Mouse (Mus musculus) limb, embryonic 12.5 days (tissue): Measurements from ENCODE around the gene Etl4. TPM values are rescaled to one million over a fixed set of nuclear protein-coding genes. Genes with fewer than 3 reads are reported as not detected.

Source experiments
- ATAC-seq: fragments of 200-750 bp; cut with Nextera tagmentation; 2 replicates; pipeline ENCODE4 v1.8.0; 2017; ENCODE audit warnings: low read depth, moderate TSS enrichment; ENCODE audit not compliant: insufficient number of reproducible peaks, insufficient read depth, low FRiP score, low TSS enrichment
- H3K27ac ChIP-seq: fragments of 300-500 bp; sonication (generic); 2 replicates; pipeline ENCODE4 v1.5.1; 2016; ENCODE audit warnings: mild to moderate bottlenecking, moderate library complexity
- H3K27me3 ChIP-seq: fragments of 300-500 bp; sonication (generic); 2 replicates; pipeline ENCODE4 v1.6.1; 2016; ENCODE audit warnings: mild to moderate bottlenecking, moderate library complexity
- H3K36me3 ChIP-seq: fragments of 300-500 bp; sonication (generic); 2 replicates; pipeline ENCODE4 v1.6.1; 2016; ENCODE audit warnings: mild to moderate bottlenecking, moderate library complexity
- H3K4me1 ChIP-seq: fragments of 300-500 bp; sonication (generic); replicated peaks from 2 replicates; pipeline ENCODE4 v1.6.1; 2016
- H3K4me2 ChIP-seq: fragments of 300-500 bp; sonication (generic); 2 replicates; pipeline ENCODE4 v1.6.1; 2016; ENCODE audit warnings: mild to moderate bottlenecking, moderate library complexity
- H3K4me3 ChIP-seq: fragments of 300-500 bp; sonication (generic); replicated peaks from 2 replicates; pipeline ENCODE4 v1.5.1; 2016; ENCODE audit warnings: mild to moderate bottlenecking
- H3K9ac ChIP-seq: fragments of 300-500 bp; sonication (generic); replicated peaks from 2 replicates; pipeline ENCODE4 v1.6.1; 2016; ENCODE audit warnings: mild to moderate bottlenecking, moderate library complexity
- H3K9me3 ChIP-seq: fragments of 300-500 bp; sonication (generic); 2 replicates; pipeline ENCODE4 v1.6.1; 2016; ENCODE audit warnings: mild to moderate bottlenecking, moderate library complexity
- WGBS: fragments of 180-500 bp; shearing (Covaris S2); methylation state at CpG from one replicate; pipeline ENCODE4 v1.1.7; 2016; 5-methylcytosine and 5-hydroxymethylcytosine counted together
- polyA plus RNA-seq: library from polyadenylated mRNA; unstranded; fragments of >200 nt; fragmentation: Nextera tagmentation; extraction: Ambion mirVana; gene quantifications from 2 replicates; pipeline ENCODE4 v1.2.1, GENCODE M21; 2016

Etl4 gene
- polyA plus RNA-seq, 1 experiment from 2014 or later = 15.1 TPM

DNA sequence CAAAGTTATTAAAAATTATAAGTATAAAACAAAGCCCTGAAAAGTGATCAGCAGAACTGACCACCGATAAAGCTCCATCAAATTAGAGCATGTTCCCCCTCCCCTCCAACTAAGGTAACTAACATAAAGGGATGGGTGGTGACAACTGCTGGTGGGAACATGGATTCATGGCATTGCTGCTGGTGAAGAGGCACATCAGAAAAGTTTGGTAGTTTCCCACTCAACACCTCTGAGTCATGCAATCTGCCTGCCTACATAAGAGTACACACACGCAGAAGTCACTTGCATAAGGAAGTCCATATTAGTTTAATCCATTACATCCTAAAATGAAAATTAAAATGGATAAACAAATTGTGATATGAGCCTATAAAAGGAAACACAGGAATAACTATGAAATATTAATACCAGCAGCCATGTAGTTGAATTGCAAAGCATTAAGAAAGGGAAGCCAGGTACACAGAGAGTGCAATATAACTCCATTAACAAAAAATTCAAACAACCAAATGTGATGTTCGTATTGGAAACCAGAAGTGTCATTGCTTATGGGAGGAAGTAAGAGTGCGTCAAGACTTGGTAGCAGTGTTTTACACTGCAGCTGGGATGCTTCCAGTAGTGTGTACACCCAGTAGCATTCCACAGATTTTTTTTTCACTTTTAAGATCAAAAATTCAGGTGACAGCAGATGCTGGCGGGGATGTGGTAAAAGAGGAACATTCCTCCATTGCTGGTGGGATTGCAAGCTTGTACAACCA lies 307.3 kb downstream of the Etl4 start:
- no peaks in the 10 kb centered on the region for H3K36me3 ChIP-seq
- H3K27ac ChIP-seq = no peak overlapping the region
- no peaks in the 10 kb centered on the region for H3K4me1 ChIP-seq
- H3K9ac ChIP-seq = no peak overlapping the region
- ATAC-seq = no peak
- H3K9me3 ChIP-seq = no peaks in the 10 kb centered on the region
- 88% methylated on average over 5 of the region's 5 CpGs for WGBS
- no peak overlapping the region for H3K4me2 ChIP-seq
- no peak overlapping the region for H3K4me3 ChIP-seq
- no peaks in the 10 kb centered on the region for H3K27me3 ChIP-seq

DNA sequence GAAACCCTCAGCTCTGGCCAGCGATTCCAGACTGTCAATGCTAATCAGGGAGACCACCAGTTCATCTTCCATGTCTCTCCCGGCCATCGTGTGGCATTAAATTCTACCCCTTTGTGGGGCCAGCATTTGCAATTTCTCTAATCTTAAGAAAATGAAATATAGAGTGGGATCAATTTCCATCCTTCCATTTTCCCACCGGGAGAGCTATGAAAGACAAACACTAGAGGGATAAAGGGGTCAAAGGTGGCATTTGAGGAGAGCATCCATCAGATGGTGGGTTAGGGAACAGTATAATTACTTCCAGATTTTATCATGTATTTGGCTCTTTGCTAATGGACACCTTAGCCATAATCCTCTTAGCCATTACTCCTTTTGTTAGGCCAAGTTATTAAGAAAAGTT lies 321.8 kb downstream of the Etl4 start:
- Histone ChIP-seq H3K27me3 (no peaks in the 10 kb centered on the region), H3K9ac (no peak overlapping the region), H3K36me3 (no peaks in the 10 kb centered on the region), H3K4me2 (no peak overlapping the region), H3K27ac (no peak overlapping the region), H3K4me1 (no peaks in the 10 kb centered on the region), H3K9me3 (no peaks in the 10 kb centered on the region), H3K4me3 (no peak overlapping the region)
- ATAC-seq = no peak
- 48% methylated on average over 4 of the region's 4 CpGs for WGBS

DNA sequence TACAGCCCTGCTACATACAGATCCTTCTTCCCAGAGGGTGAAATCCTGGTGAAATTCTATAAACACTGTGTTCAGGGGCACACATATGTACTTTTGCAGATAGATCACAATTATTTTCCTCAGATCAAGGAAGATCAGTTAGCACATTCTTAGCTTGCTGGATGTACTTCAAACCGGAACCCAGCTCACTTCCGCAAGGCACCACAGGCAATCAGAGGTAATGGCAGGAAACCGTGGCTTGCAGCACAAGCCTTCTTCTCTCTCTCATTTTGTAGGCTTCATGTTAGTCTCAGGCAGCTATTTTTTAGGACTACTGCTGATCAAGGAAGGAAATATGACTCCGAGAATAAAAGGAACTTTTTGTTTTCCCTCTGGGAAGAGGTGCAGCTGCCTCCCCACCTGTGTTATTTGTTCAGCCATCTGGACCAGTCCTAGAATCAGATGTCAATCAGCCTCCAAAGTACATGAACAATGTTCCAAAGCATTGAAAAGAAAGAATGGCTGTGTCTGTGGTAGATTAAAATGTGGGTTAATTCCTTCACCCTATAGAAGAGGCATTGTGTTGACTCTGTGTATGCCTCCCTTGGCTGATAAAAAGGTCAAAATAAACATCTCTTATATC lies 338.6 kb downstream of the Etl4 start:
- Histone ChIP-seq H3K4me1 (peaks cover 14% of the 10 kb centered on the region; the same call in 1 of the 2 replicates), H3K9ac (no peak overlapping the region), H3K4me3 (no peak overlapping the region), H3K9me3 (no peaks in the 10 kb centered on the region), H3K27ac (no peak overlapping the region), H3K36me3 (no peaks in the 10 kb centered on the region), H3K27me3 (no peaks in the 10 kb centered on the region), H3K4me2 (no peak overlapping the region)
- peak; percentile 52; the same call in 1 of the 2 replicates for ATAC-seq
- WGBS = 49% methylated on average over 4 of the region's 4 CpGs

DNA sequence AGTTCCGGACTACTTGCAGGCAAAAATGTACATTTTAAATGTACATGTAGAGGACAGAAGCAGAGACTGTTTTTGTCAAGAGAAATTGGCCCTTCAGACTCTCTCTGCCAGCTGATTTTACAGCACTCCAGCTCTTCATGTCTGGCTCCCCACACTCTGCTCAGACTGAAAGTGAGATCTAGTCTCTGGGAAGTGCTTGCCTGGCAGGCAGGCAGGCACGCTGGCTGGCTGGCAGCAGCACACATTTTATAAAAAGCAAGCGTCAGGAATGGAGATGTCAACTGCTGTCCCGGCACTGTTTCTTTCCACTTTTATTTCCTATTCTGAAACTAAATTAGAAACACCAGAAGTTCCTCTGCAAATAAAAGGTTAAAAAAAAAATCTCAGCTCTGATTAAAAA lies 339.8 kb downstream of the Etl4 start:
- Histone ChIP-seq H3K36me3 (no peaks in the 10 kb centered on the region), H3K4me1 (peaks cover 14% of the 10 kb centered on the region; the same call in 1 of the 2 replicates), H3K27ac (peak overlapping the region; percentile 17; the same call in 1 of the 2 replicates), H3K9ac (no peak overlapping the region), H3K4me2 (no peak overlapping the region), H3K27me3 (no peaks in the 10 kb centered on the region), H3K4me3 (no peak overlapping the region), H3K9me3 (0 out of 2 replicates have a peak, but pooled peaks cover 3% of the 10 kb centered on the region)
- ATAC-seq = no peak
- WGBS = 55% methylated on average over 4 of the region's 4 CpGs

DNA sequence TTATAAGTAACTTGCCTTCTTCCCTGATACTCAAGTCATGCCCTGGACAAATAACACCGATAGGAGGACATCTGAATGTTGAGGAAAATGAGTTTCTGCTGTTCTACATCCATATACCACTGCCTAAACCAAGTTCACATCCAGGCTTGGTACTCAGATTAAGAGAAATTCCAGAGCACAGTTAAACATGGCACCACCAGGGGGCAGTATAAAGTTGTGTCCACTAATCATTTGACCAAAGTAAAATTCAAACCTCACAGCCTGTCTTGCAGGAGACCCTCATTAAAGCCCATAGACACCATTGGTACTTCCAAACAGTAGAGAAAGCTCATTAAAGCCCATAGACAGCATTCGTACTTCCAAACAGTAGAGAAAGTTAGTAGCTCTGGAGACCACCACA lies 366.5 kb downstream of the Etl4 start:
- Histone ChIP-seq H3K4me2 (no peak overlapping the region), H3K27ac (no peak overlapping the region), H3K36me3 (no peaks in the 10 kb centered on the region), H3K27me3 (no peaks in the 10 kb centered on the region), H3K9ac (no peak overlapping the region), H3K4me1 (no peaks in the 10 kb centered on the region), H3K4me3 (no peak overlapping the region), H3K9me3 (no peaks in the 10 kb centered on the region)
- no peak for ATAC-seq
- WGBS = 41% methylated on average over 2 of the region's 2 CpGs

DNA sequence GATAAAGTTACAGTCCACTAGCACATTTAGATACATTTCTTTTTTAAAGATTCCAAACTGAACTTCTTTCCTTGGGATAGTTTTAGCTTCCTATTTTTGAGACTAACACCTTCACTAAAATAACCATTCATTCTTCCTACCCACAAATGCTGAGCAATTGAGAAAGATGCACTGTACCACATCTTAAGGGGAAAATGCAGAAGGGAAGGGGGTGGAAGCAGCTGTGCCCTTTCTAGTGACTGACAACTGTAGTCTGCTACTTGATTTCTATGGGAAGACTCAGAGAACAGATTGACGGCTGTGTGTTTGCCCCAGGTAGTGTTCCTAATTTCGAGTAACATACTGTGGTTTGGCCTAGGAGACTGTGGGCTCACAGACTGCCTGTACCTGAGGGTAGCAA lies 372.3 kb downstream of the Etl4 start:
- H3K36me3 ChIP-seq = no peaks in the 10 kb centered on the region
- no peak overlapping the region for H3K9ac ChIP-seq
- no peak overlapping the region for H3K27ac ChIP-seq
- no peak overlapping the region for H3K4me2 ChIP-seq
- no peaks in the 10 kb centered on the region for H3K4me1 ChIP-seq
- no peak overlapping the region for H3K4me3 ChIP-seq
- H3K27me3 ChIP-seq = no peaks in the 10 kb centered on the region
- H3K9me3 ChIP-seq = no peaks in the 10 kb centered on the region
- WGBS = 72% methylated on average over 2 of the region's 2 CpGs
- ATAC-seq = no peak

DNA sequence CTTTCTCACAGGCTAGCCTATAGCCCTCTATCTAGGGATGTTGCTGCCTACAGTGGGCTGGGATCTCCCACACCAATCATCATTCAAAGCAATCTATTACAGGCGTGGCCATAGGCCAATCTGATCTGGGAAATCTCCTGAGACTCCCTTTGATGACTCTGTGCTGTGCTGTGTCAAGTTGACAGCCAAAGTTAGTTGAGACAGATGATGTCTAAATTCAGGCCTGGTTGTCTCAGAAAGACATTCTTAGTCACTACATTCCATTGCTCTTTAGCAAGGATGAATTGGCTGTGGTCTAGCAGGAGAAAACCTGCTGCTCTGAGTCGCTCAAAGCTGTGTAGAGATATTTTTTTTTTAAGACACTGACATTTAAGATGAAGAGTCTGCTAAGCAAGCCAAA lies 374.8 kb downstream of the Etl4 start:
- no peak overlapping the region for H3K4me3 ChIP-seq
- 46% methylated on average over 2 of the region's 2 CpGs for whole genome bisulfite sequencing
- H3K4me2 ChIP-seq = no peak overlapping the region
- no peak overlapping the region for H3K27ac ChIP-seq
- no peaks in the 10 kb centered on the region for H3K36me3 ChIP-seq
- no peaks in the 10 kb centered on the region for H3K27me3 ChIP-seq
- no peaks in the 10 kb centered on the region for H3K9me3 ChIP-seq
- H3K4me1 ChIP-seq = no peaks in the 10 kb centered on the region
- H3K9ac ChIP-seq = no peak overlapping the region
- ATAC-seq = no peak

DNA sequence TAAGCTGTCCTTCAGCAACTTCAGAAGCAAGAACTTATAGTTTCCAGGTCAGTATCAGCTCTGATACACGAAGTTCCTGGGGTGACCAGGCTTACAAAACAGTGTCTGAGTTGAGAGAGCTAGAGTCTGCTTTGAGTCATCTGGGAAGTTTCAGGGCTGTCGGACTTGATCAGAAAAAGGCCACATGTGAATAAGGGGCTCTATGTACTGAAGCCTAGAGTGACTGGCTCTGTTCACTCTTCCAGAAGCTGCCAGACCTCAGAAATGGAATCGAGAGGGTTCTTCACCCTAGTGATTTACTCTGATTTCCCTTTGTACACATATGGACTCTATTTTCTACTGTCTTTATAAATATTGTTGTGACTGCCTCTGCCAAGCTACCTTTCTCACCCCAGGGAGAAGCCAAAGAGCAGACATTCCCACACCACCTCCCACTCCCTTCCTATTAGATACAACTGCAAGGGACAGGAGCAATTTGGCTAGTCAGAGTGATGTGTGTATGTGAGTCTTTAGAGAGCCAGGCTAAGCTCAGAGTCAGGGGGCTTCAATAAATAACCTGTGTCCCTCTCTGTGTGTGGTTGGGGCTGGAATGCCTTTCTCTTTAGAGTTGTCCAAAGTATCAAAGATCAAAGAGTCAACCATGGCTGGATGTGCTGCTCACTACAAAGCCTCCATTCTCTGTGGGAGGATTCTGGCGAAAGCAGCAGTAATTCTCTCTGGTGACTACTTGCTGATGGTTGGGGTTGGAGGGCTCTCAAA lies 381.6 kb downstream of the Etl4 start:
- Histone ChIP-seq H3K9ac (no peak overlapping the region), H3K27me3 (no peaks in the 10 kb centered on the region), H3K27ac (no peak overlapping the region), H3K36me3 (no peaks in the 10 kb centered on the region), H3K4me1 (no peaks in the 10 kb centered on the region), H3K4me3 (no peak overlapping the region), H3K4me2 (no peak overlapping the region), H3K9me3 (no peaks in the 10 kb centered on the region)
- 26% methylated on average over 4 of the region's 4 CpGs for WGBS
- ATAC-seq = no peak

DNA sequence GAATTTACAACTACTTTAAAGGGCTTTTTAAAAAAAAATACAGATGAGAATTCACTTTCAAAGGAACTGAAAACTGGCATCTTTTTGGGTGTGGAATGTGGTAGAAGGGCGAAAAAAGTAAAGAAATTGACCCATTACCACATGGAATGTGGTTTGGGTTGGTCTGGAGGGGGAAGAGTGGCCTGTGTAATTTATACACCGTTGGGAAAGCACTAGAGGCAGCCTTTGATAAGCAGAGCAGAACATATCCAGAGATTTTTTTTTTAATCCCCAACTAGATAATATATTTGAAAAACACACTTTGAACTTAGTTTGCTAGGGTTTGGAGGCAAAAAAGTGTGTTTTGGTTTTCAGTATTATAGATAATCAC lies 382.1 kb downstream of the Etl4 start:
- Histone ChIP-seq H3K4me2 (no peak overlapping the region), H3K9me3 (no peaks in the 10 kb centered on the region), H3K9ac (no peak overlapping the region), H3K4me3 (no peak overlapping the region), H3K27me3 (no peaks in the 10 kb centered on the region), H3K4me1 (no peaks in the 10 kb centered on the region), H3K27ac (no peak overlapping the region), H3K36me3 (no peaks in the 10 kb centered on the region)
- no peak for ATAC-seq
- WGBS = 13% methylated on average over 2 of the region's 2 CpGs

DNA sequence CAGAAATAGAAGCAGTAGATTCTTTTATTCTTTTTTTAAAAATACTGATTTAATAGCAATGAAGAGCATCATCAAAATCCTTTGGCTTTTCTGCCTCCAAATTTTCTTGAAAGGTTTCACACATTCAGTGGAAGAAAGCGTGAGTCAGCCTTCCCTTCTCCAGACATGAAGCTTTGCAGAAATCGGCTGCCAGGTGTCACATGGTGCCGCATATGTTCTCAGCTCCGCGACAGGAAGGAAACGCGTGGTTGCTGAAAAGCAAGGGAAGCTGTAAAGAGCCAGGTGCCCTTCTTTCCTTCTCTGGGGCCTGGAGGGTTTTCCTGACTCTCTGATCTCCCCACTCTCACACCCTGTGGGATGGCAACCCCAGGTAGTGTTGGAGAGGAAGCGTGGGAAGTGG lies 383.8 kb downstream of the Etl4 start:
- no peaks in the 10 kb centered on the region for H3K4me1 ChIP-seq
- 55% methylated on average over 8 of the region's 8 CpGs for WGBS
- no peak for ATAC-seq

DNA sequence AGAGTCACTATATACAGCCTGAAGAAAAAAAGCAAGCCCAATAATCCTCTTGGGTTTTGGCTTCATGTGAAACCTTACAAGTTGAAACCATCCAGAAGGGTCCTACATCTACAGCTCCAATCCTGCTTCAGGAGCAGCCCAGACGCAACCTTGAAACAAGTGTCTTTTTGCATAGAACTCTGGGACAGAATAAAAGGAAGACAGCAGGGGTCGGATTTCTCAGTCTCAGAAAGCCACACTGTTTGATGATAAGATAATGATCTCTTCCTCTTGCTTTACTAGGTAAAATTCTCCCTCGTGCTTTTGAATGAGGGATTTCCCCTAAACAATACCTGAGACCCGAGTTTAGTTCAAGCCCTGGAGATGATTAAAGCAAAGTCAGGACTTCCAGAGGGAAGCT lies 385.0 kb downstream of the Etl4 start:
- 25% methylated on average over 4 of the region's 4 CpGs for WGBS
- Histone ChIP-seq H3K27me3 (no peaks in the 10 kb centered on the region), H3K4me2 (no peak overlapping the region), H3K4me1 (no peaks in the 10 kb centered on the region), H3K27ac (no peak overlapping the region), H3K4me3 (no peak overlapping the region), H3K9me3 (no peaks in the 10 kb centered on the region), H3K36me3 (no peaks in the 10 kb centered on the region), H3K9ac (no peak overlapping the region)
- no peak for ATAC-seq

More for the DNA sequence above, 383.8 kb downstream of the Etl4 start:
- Histone ChIP-seq H3K36me3 (no peaks in the 10 kb centered on the region), H3K9me3 (no peaks in the 10 kb centered on the region), H3K27me3 (no peaks in the 10 kb centered on the region), H3K4me3 (no peak overlapping the region), H3K4me2 (no peak overlapping the region), H3K27ac (no peak overlapping the region), H3K9ac (no peak overlapping the region)
